Mouse (Mus musculus): ENCODE measurements around the gene Hist1h1a.
A peak's percentile ranks its signal among the peaks of the same experiment; 100 is the strongest.

Gene Hist1h1a

DNA sequence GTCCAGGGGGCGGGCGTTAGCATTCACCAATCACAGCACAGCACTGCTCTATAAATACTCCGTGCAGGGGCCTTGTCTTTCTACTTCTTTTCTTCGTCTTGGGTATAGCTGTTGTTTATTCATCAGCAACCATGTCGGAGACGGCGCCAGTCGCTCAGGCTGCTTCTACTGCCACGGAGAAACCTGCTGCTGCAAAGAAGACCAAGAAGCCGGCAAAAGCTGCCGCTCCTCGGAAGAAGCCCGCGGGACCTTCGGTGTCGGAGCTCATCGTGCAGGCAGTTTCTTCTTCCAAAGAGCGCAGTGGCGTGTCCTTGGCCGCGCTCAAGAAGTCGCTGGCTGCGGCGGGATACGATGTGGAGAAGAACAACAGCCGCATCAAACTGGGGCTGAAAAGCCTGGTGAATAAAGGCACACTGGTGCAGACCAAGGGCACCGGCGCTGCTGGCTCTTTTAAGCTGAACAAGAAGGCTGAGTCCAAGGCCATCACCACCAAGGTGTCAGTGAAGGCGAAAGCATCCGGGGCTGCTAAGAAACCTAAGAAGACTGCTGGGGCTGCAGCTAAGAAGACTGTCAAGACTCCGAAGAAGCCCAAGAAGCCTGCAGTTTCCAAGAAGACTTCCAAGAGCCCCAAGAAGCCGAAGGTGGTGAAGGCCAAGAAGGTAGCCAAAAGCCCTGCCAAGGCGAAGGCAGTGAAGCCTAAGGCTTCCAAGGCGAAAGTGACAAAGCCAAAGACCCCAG is at the start of gene Hist1h1a:
TSS of gene Hist1h1a (plus strand) at position 81 of the 738 bp plus-strand sequence.
- DNase-seq (ENCODE audit: extremely low spot score, low spot score): peak; percentile 89

GRCm38 (mm10) chr13:23716261-23717042 is 47.0 kb upstream of the Hist1h1a start:
- no peak for DNase-seq (ENCODE audit: extremely low spot score, low spot score)

GRCm38 (mm10) chr13:23717176-23717575 is 46.3 kb upstream of the Hist1h1a start:
- DNase-seq (ENCODE audit: extremely low spot score, low spot score): peak; percentile 11

DNA sequence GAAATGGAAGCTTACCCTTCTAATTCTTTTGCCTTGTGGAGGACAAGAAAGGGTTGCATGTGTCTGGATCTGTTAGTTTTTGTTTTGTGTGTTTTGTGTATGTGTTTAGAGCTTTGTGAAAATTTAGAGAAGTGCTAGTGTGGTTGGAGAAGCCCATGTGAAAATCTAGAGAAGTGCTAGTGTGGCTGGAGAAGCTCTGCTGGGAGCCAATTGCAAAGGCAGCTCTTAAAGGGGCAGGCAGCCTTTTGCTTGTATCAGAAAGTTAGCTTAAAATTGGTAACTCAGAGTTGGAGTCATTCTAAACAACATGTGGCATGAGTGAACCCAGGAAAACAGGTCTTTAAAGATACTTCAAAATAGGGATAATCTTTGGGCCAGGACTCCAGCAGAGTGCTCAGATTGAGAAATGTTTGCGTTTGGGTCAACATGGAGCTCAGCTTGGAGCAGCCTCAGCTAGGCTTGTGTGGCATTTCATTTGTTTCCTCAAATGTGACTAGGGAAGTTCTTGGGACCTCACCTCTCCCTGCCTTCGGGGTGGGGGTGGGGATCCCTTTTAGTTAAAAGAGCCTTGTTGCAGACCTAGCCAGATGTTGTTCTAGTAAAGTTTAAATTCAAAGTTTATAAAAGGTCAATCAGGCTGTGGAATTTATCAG is 45.7 kb upstream of the Hist1h1a start:
- peak; percentile 11 for DNase-seq (ENCODE audit: extremely low spot score, low spot score)

DNA sequence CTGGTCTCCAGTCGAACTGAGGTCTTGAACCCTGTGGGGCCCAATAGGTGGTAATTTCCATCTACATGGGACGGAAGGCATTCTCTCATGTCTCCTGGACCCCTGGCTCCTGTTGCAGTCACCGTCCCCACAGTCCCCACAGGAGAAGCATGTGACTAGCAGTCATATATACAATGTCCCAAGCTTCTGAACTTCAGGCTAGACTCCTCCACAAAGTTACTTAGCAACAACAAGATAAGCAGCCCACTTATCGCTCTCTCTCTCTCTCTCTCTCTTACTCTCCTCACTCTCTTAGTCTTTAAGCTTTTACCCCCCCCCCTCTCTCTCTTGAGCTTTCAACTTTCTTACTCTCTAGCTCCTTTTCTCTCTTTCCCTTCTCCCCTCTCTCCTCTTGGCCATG is 39.2 kb upstream of the Hist1h1a start:
- DNase-seq (ENCODE audit: extremely low spot score, low spot score): no peak

DNA sequence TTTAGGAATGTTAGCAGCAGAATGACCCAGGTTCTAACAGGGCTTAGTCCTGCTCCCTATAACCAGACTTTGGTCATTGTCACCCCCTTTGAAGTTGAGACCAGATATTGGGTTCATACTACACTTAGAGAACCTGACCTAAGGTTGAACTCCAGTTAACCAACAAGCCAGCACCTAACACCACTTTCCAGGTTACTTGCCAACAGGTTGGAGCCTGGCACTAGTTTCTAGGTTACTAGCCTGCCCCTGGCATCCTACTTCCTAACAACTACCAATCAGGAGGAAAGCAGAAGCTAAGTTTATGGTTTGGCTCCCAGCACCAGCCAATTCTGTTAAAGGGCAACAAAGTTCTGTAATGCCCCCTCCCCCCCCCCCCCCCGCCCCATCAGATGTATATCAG is 38.3 kb upstream of the Hist1h1a start:
- DNase-seq (ENCODE audit: extremely low spot score, low spot score): no peak

DNA sequence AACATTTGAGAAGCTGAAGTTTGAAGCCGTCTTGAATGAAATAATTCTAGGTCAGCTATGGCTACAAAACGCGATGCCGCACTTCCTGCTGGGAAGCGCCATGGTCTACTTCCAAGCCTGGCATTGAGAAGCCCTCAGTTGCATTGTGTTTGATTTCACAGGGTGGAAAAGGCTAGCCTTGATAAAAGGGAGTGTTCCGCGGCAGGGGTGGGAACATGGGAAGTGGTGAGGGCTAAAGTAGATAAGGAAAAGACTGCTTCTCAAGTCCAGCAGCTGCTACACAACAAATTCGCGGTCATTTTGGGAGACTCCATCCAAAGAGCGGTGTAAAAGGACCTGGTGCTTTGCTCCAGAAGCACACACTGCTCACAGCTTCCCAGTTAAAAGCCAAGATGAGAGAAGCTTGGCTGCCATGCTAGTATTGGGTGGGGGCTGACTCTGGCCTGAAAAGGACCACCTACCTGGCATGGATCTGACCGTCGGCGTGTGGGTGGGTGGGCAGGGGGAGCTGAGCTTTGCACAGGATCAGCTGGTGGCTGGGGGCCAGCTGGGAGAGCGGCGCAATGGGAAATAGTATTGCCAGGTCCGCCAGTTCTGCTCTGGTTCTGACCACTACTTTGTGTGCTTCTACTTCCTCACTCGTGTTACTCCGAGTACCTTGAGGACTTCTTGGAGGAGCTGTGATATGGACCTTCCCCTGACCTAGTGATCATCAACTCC is 34.8 kb upstream of the Hist1h1a start:
- DNase-seq (ENCODE audit: extremely low spot score, low spot score): peak; percentile 11

- DNase-seq (ENCODE audit: extremely low spot score, low spot score): no peak
Observed at GRCm38 (mm10) chr13:23729192-23729525, 34.3 kb upstream of the Hist1h1a start.

DNA sequence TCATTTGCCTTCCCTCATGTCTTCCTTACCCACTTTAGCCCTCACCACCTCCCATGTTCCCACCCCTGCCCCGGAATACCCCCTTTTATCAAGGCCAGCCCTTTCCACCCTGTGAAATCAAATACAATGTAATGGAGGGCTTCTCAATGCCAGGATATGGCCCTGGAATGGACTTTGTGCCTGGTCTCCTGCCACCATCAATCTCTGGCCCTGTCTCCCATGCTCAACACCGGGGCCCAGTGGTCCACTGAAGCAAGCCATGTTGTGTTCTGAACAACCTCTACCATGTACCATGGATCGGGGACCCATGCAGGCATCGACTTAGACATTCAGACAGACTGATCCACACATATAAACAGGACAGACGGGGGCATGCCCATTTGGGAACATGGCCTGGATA is 33.8 kb upstream of the Hist1h1a start:
- DNase-seq (ENCODE audit: extremely low spot score, low spot score): peak; percentile 10

DNA sequence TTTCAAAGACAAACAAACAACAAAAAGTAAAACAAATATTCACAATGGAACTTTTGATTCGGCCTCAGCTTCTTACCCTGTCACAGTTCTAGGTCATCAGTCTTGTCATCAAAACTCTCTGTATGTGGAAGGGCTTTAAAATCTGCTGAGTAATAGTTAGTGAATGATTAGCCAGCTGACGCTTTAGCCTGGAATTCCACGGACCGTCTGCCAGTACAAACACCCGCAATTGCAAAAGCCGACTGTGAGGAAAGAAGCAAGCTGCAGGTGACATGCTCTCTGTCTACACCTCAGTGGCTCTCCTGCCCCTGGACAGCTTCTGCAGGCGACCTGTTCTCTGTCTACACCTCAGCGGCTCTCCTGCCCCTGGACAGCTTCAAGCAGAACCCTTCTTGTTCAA is 33.0 kb upstream of the Hist1h1a start:
- DNase-seq (ENCODE audit: extremely low spot score, low spot score): peak; percentile 8

GRCm38 (mm10) chr13:23732156-23732804 is 31.2 kb upstream of the Hist1h1a start:
- DNase-seq (ENCODE audit: extremely low spot score, low spot score): no peak

DNA sequence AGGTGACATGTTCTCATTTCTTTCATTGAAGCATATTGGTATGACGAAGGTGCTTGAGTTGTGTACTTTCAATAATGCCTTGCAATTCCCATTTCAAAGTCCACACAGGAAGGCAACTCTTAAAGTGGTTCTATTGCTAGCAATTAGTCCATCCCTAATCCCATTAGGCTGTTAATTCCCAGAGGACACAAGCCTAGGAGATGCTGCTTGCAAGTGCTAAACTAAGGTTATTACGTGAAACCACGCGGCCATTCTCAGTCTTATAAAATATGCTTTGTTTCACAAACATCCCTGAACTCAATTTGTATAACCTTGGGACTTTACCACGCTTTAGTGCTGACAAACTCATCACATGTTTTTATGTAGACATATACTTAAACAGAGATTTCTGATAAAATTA is 26.4 kb upstream of the Hist1h1a start:
- no peak for DNase-seq (ENCODE audit: extremely low spot score, low spot score)

DNA sequence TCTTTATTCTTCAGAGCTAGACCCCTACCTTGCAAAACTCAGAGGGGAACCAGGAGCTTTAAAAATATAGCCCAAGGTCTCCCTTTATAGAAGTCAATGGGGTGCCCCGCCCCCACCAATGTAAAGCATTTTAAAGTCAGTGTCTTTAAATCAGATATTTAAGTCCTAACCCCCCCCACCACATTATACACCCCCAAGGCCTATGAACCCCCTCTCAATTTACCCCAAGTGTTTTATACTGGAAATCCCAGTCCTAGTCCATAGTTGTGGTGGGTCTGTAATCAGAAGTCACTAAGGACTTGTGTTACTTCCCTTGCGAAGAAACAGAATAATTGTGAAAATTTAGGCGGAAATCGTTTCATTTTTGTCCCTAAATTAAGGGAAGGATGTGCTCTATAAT is 25.4 kb upstream of the Hist1h1a start:
- DNase-seq (ENCODE audit: extremely low spot score, low spot score): no peak

DNA sequence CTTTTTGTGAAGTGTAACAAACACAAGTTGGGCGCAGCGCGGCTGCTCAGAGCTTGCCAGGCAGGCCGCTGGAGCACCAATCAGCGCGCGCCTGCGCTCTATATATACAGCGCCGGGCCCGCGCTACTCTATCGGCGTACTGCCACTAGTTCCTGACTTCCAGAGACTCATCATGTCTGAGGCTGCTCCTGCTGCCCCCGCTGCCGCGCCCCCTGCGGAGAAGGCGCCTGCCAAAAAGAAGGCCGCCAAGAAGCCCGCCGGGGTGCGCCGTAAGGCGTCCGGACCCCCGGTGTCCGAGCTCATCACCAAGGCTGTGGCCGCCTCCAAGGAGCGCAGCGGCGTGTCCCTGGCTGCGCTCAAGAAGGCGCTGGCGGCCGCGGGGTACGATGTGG is 24.8 kb upstream of the Hist1h1a start, which contains the start of gene Hist1h1c:
TSS of gene Hist1h1c (plus strand) at position 132 of the 392 bp plus-strand sequence.
- DNase-seq (ENCODE audit: extremely low spot score, low spot score): peak; percentile 91

DNA sequence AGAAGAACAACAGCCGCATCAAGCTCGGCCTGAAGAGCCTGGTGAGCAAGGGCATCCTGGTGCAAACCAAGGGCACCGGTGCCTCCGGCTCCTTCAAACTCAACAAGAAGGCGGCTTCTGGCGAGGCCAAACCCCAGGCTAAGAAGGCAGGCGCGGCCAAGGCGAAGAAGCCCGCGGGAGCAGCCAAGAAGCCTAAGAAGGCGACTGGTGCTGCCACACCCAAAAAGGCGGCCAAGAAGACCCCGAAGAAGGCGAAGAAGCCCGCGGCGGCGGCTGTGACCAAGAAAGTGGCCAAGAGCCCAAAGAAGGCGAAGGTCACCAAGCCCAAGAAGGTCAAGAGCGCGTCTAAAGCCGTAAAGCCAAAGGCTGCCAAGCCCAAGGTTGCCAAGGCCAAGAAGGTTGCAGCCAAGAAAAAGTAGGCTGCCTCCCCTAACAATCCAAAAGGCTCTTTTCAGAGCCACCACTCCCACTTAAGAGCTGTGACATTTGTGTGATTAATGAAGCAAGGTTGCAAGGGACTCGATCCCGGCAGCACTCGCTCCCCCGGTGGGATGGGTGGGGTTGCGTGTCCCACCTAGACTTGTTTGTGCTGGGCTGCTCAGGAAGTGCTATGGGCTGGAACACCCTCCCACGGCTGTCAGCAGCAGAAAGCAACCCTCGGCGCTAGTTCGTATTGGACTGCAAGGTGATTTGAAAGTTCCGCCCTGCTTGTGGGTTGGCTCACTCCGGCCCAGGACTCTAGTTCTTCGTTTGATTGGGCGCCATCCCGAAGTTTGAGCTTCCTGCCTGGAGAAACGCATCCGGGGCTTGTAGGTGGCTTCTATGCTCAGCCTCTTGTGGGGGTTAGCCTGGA is 24.2 kb upstream of the Hist1h1a start:
- DNase-seq (ENCODE audit: extremely low spot score, low spot score): peak; percentile 91

- DNase-seq (ENCODE audit: extremely low spot score, low spot score): no peak
Observed at GRCm38 (mm10) chr13:23739922-23740252, 23.6 kb upstream of the Hist1h1a start.

DNA sequence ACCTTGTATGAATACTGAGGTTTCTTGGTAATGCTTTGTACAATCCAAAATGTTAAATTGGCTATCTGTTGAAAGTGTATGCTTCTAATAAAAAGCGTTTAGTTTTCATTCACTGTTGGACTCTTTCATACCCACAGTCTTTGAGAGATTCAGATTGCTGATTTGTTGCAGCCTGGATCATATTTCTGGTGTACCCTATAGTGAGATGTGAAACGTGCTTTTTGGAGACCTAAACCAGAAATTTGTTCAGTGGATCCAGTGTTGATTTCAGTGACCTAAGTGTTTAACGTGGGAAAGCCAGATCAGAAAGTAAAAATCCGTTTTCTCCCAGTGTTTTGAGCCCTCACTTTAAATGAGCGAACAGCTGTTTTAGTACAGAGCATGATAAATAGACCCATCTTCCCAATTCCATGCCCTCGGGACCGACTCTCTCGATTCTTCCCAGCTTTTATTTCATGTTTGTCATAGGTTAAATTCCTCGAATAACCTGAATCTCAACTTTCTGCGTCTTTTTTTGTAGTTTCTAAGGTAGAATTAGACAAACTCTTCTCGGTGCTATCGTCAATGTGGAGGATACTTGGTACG is 23.1 kb upstream of the Hist1h1a start:
- DNase-seq (ENCODE audit: extremely low spot score, low spot score): no peak

DNA sequence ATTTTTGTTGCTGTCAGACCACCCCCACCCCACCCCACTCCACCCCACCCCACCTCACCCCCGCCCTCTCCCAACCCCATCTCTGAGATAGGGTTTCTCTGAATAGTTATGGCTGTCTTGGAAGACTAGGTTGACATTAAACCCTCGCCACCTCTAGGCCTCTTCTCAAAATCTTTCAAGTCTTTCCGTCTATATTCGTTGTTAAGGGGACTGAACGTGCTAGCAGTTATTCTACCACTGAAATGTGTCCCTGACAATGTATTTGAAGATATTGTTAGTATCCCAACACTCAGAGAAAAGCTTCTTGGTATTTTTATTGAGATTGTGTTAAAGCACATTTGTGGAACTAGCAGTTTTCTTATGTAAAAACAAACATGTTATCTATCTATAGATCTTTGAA is 22.6 kb upstream of the Hist1h1a start:
- no peak for DNase-seq (ENCODE audit: extremely low spot score, low spot score)

DNA sequence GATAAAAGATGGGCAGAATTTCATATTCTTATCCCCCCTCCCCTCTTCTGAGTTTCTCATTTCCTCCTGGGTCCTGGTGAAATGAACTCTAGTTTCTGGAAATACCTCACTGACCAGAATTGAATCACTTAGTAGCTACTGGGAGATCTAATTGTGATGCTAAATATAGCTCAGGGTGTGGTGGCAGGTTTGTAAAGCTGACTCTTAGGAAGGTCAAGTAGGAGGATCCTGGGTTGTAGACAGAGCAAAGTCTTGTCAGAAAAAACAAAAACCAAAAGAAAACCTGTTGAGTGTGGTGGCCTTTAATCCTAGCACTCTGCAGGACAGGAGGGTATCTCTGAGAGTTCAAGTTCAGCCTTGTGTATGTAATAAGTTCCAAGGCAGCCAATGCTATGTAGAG is 21.5 kb upstream of the Hist1h1a start:
- DNase-seq (ENCODE audit: extremely low spot score, low spot score): no peak

DNA sequence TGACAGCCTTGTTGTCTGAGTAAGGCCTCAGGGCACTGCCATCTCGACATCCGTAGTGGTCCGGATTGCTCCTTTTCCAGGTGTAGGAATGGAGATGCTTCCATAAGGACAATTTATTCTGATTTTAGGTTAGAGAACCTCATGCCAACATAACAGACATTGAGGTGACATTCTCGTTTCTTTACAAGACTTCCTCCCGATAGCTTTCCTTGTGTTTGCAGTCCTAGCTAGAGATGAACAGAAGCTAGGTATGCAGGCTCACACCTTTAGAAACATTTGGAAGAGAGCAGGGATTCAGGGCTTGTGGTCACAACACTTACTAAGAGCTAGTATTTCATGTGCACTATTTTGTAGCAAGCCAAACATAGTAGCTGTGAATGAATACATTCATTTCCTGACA is 20.3 kb upstream of the Hist1h1a start:
- DNase-seq (ENCODE audit: extremely low spot score, low spot score): no peak

Data from neural tube, embryonic 10.5 days (tissue).